Mouse (Mus musculus) heart, embryonic 16.5 days (tissue): ENCODE measurements around the gene Gm5771. TPM values are rescaled to one million over a fixed set of nuclear protein-coding genes. Genes with fewer than 3 reads are reported as not detected.

Source experiments
- polyA plus RNA-seq: library from polyadenylated mRNA; unstranded; fragments of >200 nt; fragmentation: Nextera tagmentation; extraction: Ambion mirVana; gene quantifications from 2 replicates; pipeline ENCODE4 v1.2.1, GENCODE M21; 2015

The Gm5771 gene
- polyA plus RNA-seq, 1 experiment from 2014 or later, result not detected

Other genes starting within 250 kb of the Gm5771 start
- gene Try4, start 90.1 kb upstream of the Gm5771 start, polyA plus RNA-seq, result not detected in 2 replicates
- gene Try5, start 75.5 kb upstream of the Gm5771 start, polyA plus RNA-seq, result 0.21 TPM in 1 of 2 replicates, not detected in the other
- not detected in 2 replicates for gene Try10, start 38.3 kb upstream of the Gm5771 start, polyA plus RNA-seq
- gene Prss3, start 14.7 kb upstream of the Gm5771 start, polyA plus RNA-seq, result not detected in 2 replicates
- gene Gm10334, start 53.8 kb downstream of the Gm5771 start, polyA plus RNA-seq, result 0.18 TPM in 1 of 2 replicates, not detected in the other
- 0.28 TPM in 1 of 2 replicates, not detected in the other for gene Prss1, start 66.6 kb downstream of the Gm5771 start, polyA plus RNA-seq
- 0.30 TPM in 1 of 2 replicates, not detected in the other for gene Prss2, start 129.4 kb downstream of the Gm5771 start, polyA plus RNA-seq
- gene Ephb6, start 213.1 kb downstream of the Gm5771 start, polyA plus RNA-seq, result 5.4 and 6.5 TPM in 2 replicates
- 0.09 and 0.31 TPM in 2 replicates for gene Trpv6, start 244.0 kb downstream of the Gm5771 start, polyA plus RNA-seq